Mouse (Mus musculus): ENCODE measurements at regions not wholly inside any gene's neighbourhood (a gene's known extent, or its start where the extent isn't known, plus 50 kb on each side); places are given as distances from the start of the nearest gene placed in this dataset.
"Not testable (repeated sequence)": the region's sequence is repeated elsewhere in the genome, so short reads cannot be mapped to it uniquely, and the experiment has no call there.

DNA sequence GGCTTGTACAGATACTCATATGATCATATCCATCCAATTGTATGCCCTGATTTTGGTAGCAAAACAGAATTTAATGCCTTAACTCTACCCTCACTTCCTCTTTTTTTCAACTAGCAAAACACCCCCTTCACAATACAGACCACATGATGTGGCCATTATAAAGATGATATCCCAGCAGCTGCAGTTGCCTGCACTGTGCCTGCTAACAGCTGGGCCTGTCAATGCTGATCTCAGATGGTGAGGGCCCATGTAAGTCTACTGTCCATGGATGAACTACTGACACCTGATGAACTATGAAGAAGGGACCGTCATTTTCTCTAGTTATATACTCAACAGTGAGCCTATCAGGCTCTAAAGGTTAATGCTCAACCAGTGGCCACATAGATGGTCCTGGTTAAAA, 191.8 kb upstream of the Fmr1 start:
- H3K36me3 ChIP-seq (replicated peaks; ENCODE audit: control insufficient read depth, insufficient read depth, low read depth, low read length) = no peaks in the 10 kb centered on the region
- no peaks in the 10 kb centered on the region for H3K9me3 ChIP-seq (replicated peaks; ENCODE audit: control insufficient read depth, low read length)
- no peak overlapping the region for H3K4me3 ChIP-seq (ENCODE audit: low read depth, low read length)
- H3K4me1 ChIP-seq (ENCODE audit: control insufficient read depth, insufficient read depth, low read length) = no peaks in the 10 kb centered on the region
- no peak overlapping the region for H3K9ac ChIP-seq (replicated peaks; ENCODE audit: low read length)
- no peaks in the 10 kb centered on the region for H3K27me3 ChIP-seq (ENCODE audit: control insufficient read depth, insufficient read depth, low read length)
- no peak for DNase-seq (ENCODE audit: low spot score)
- no peak overlapping the region for H3K27ac ChIP-seq (replicated peaks; ENCODE audit: low read depth, low read length)
- 90% methylated on average over 1 of the region's 1 CpGs for WGBS
- no peak overlapping the region for H3K4me2 ChIP-seq (ENCODE audit: low read depth, low read length)
- no peak for ATAC-seq (replicated peaks; ENCODE audit: insufficient number of reproducible peaks, low FRiP score, low TSS enrichment, low read depth)

GRCm38 (mm10) chrX:68492052-68492451, 186.3 kb upstream of the Fmr1 start:
- not testable (repeated sequence) for H3K9me3 ChIP-seq (replicated peaks; ENCODE audit: control insufficient read depth, low read length); DNase-seq (ENCODE audit: low spot score); ATAC-seq (replicated peaks; ENCODE audit: insufficient number of reproducible peaks, low FRiP score, low TSS enrichment, low read depth); H3K4me2 ChIP-seq (ENCODE audit: low read depth, low read length); H3K4me3 ChIP-seq (ENCODE audit: low read depth, low read length); H3K27me3 ChIP-seq (ENCODE audit: control insufficient read depth, insufficient read depth, low read length); H3K27ac ChIP-seq (replicated peaks; ENCODE audit: low read depth, low read length); H3K9ac ChIP-seq (replicated peaks; ENCODE audit: low read length); H3K4me1 ChIP-seq (ENCODE audit: control insufficient read depth, insufficient read depth, low read length); H3K36me3 ChIP-seq (replicated peaks; ENCODE audit: control insufficient read depth, insufficient read depth, low read depth, low read length)
- WGBS = 46% methylated on average over 1 of the region's 1 CpGs

DNA sequence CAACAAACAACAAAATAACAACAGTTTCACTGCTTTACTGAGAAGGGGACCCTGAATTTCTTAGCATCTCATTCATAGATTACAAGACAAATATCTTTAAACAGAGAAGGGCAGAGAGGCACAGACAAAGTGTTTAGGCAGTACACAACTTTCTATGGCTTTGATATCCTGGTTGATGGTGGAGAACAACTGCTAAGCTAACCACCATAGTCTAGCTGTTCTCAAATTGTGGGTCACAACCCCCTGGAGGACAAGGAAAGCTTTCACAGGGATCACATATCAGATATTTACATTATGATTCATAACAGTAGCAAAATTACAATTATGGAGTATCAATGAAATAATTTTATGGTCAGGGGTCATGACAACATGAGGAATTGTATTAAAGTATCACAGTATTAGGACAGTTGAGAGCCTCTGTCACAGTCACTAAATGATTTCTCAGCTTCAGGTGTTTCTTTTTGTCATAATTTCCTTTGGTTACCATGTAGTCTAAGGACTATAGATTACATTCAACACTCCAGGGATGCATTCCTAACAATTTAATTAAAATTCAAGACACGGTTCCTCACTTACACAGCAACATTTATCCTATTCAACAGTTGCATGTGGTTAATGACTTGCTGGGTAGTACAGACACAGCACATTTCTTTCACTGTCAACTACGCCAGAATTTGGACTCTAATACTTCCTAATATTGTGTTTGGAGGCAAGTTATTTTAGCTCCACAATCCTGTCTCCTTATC, 183.8 kb upstream of the Fmr1 start:
- H3K27ac ChIP-seq (replicated peaks; ENCODE audit: low read depth, low read length) = no peak overlapping the region
- ATAC-seq (replicated peaks; ENCODE audit: insufficient number of reproducible peaks, low FRiP score, low TSS enrichment, low read depth) (no peak), DNase-seq (ENCODE audit: low spot score) (no peak)
- H3K4me3 ChIP-seq (ENCODE audit: low read depth, low read length) = no peak overlapping the region
- no peaks in the 10 kb centered on the region for H3K27me3 ChIP-seq (ENCODE audit: control insufficient read depth, insufficient read depth, low read length)
- H3K4me2 ChIP-seq (ENCODE audit: low read depth, low read length) = no peak overlapping the region
- 74% methylated on average over 2 of the region's 2 CpGs for WGBS
- no peaks in the 10 kb centered on the region for H3K9me3 ChIP-seq (replicated peaks; ENCODE audit: control insufficient read depth, low read length)
- no peaks in the 10 kb centered on the region for H3K4me1 ChIP-seq (ENCODE audit: control insufficient read depth, insufficient read depth, low read length)
- H3K36me3 ChIP-seq (replicated peaks; ENCODE audit: control insufficient read depth, insufficient read depth, low read depth, low read length) = no peaks in the 10 kb centered on the region
- H3K9ac ChIP-seq (replicated peaks; ENCODE audit: low read length) = no peak overlapping the region

DNA sequence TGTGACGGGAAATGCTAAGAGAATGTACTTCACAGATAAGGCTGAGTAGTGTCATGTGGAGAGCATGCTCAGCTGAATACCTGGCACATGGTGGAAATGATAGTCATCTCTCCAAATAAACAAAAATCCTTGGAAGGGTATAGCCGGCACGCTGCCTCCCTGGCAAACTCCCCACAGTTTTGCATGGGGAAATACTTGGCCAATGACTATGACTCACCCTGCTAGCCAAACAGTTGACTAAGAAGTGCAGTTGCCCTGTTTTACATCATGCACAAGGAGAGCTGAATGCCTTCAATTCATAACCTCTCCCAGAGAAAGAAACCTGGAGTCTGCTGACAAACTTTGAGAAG, 183.2 kb upstream of the Fmr1 start:
- no peaks in the 10 kb centered on the region for H3K9me3 ChIP-seq (replicated peaks; ENCODE audit: control insufficient read depth, low read length)
- ATAC-seq (replicated peaks; ENCODE audit: insufficient number of reproducible peaks, low FRiP score, low TSS enrichment, low read depth) = no peak

GRCm38 (mm10) chrX:68495751-68496150, 182.6 kb upstream of the Fmr1 start:
- H3K4me3 ChIP-seq (ENCODE audit: low read depth, low read length) = no peak overlapping the region
- no peaks in the 10 kb centered on the region for H3K4me1 ChIP-seq (ENCODE audit: control insufficient read depth, insufficient read depth, low read length)
- no peak overlapping the region for H3K4me2 ChIP-seq (ENCODE audit: low read depth, low read length)
- no peaks in the 10 kb centered on the region for H3K9me3 ChIP-seq (replicated peaks; ENCODE audit: control insufficient read depth, low read length)
- 82% methylated on average over 5 of the region's 5 CpGs for WGBS
- H3K27me3 ChIP-seq (ENCODE audit: control insufficient read depth, insufficient read depth, low read length) = no peaks in the 10 kb centered on the region
- no peaks in the 10 kb centered on the region for H3K36me3 ChIP-seq (replicated peaks; ENCODE audit: control insufficient read depth, insufficient read depth, low read depth, low read length)
- H3K27ac ChIP-seq (replicated peaks; ENCODE audit: low read depth, low read length) = no peak overlapping the region
- no peak for ATAC-seq (replicated peaks; ENCODE audit: insufficient number of reproducible peaks, low FRiP score, low TSS enrichment, low read depth)
- H3K9ac ChIP-seq (replicated peaks; ENCODE audit: low read length) = no peak overlapping the region
- DNase-seq (ENCODE audit: low spot score) = no peak

More for the DNA sequence above, 183.2 kb upstream of the Fmr1 start:
- Histone ChIP-seq H3K36me3 (replicated peaks; ENCODE audit: control insufficient read depth, insufficient read depth, low read depth, low read length) (no peaks in the 10 kb centered on the region), H3K4me1 (ENCODE audit: control insufficient read depth, insufficient read depth, low read length) (no peaks in the 10 kb centered on the region), H3K27me3 (ENCODE audit: control insufficient read depth, insufficient read depth, low read length) (no peaks in the 10 kb centered on the region), H3K4me2 (ENCODE audit: low read depth, low read length) (no peak overlapping the region), H3K9ac (replicated peaks; ENCODE audit: low read length) (no peak overlapping the region), H3K4me3 (ENCODE audit: low read depth, low read length) (no peak overlapping the region), H3K27ac (replicated peaks; ENCODE audit: low read depth, low read length) (no peak overlapping the region)
- WGBS = 75% methylated on average over 3 of the region's 3 CpGs
- no peak for DNase-seq (ENCODE audit: low spot score)

GRCm38 (mm10) chrX:68497886-68498285, 180.5 kb upstream of the Fmr1 start:
- Histone ChIP-seq H3K4me1 (ENCODE audit: control insufficient read depth, insufficient read depth, low read length) (no peaks in the 10 kb centered on the region), H3K9ac (replicated peaks; ENCODE audit: low read length) (no peak overlapping the region), H3K27me3 (ENCODE audit: control insufficient read depth, insufficient read depth, low read length) (no peaks in the 10 kb centered on the region), H3K27ac (replicated peaks; ENCODE audit: low read depth, low read length) (no peak overlapping the region), H3K4me2 (ENCODE audit: low read depth, low read length) (no peak overlapping the region), H3K9me3 (replicated peaks; ENCODE audit: control insufficient read depth, low read length) (no peaks in the 10 kb centered on the region), H3K4me3 (ENCODE audit: low read depth, low read length) (no peak overlapping the region), H3K36me3 (replicated peaks; ENCODE audit: control insufficient read depth, insufficient read depth, low read depth, low read length) (no peaks in the 10 kb centered on the region)
- DNase-seq (ENCODE audit: low spot score) = no peak
- WGBS = 87% methylated on average over 4 of the region's 4 CpGs
- ATAC-seq (replicated peaks; ENCODE audit: insufficient number of reproducible peaks, low FRiP score, low TSS enrichment, low read depth) = no peak

DNA sequence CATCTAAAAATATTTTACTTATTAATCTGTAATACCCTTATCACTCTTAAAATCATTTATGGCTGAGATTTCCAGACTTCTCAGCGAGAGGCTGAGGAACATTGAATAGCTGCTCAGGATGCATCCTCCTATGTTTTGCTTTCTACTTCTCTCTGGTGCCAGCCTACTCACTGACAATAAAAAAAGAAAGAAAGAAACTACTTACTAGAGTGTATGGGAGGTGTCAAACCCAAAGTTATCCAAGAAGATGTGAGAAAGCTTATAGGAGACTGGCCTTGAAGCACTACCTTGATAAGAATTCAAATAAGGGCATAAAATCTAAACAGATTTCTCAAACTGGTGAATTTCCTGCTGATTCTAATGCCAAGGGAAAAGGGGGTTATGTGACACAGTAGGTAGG, 175.4 kb upstream of the Fmr1 start:
- H3K9ac ChIP-seq (replicated peaks; ENCODE audit: low read length) = no peak overlapping the region
- WGBS = 66% methylated on average over 1 of the region's 1 CpGs
- no peaks in the 10 kb centered on the region for H3K9me3 ChIP-seq (replicated peaks; ENCODE audit: control insufficient read depth, low read length)
- H3K27ac ChIP-seq (replicated peaks; ENCODE audit: low read depth, low read length) = no peak overlapping the region
- no peaks in the 10 kb centered on the region for H3K27me3 ChIP-seq (ENCODE audit: control insufficient read depth, insufficient read depth, low read length)
- no peaks in the 10 kb centered on the region for H3K36me3 ChIP-seq (replicated peaks; ENCODE audit: control insufficient read depth, insufficient read depth, low read depth, low read length)
- no peak for ATAC-seq (replicated peaks; ENCODE audit: insufficient number of reproducible peaks, low FRiP score, low TSS enrichment, low read depth)
- DNase-seq (ENCODE audit: low spot score) = no peak
- no peaks in the 10 kb centered on the region for H3K4me1 ChIP-seq (ENCODE audit: control insufficient read depth, insufficient read depth, low read length)
- no peak overlapping the region for H3K4me2 ChIP-seq (ENCODE audit: low read depth, low read length)
- no peak overlapping the region for H3K4me3 ChIP-seq (ENCODE audit: low read depth, low read length)

GRCm38 (mm10) chrX:68507664-68508063, 170.7 kb upstream of the Fmr1 start:
- H3K4me2 ChIP-seq (ENCODE audit: low read depth, low read length) = no peak overlapping the region
- no peak for ATAC-seq (replicated peaks; ENCODE audit: insufficient number of reproducible peaks, low FRiP score, low TSS enrichment, low read depth)

More at GRCm38 (mm10) chrX:68507664-68508063, 170.7 kb upstream of the Fmr1 start:
- DNase-seq (ENCODE audit: low spot score) = no peak
- no peak overlapping the region for H3K9ac ChIP-seq (replicated peaks; ENCODE audit: low read length)
- no peak overlapping the region for H3K27ac ChIP-seq (replicated peaks; ENCODE audit: low read depth, low read length)
- WGBS = 64% methylated on average over 1 of the region's 1 CpGs
- no peaks in the 10 kb centered on the region for H3K36me3 ChIP-seq (replicated peaks; ENCODE audit: control insufficient read depth, insufficient read depth, low read depth, low read length)
- H3K9me3 ChIP-seq (replicated peaks; ENCODE audit: control insufficient read depth, low read length) = no peaks in the 10 kb centered on the region
- no peaks in the 10 kb centered on the region for H3K4me1 ChIP-seq (ENCODE audit: control insufficient read depth, insufficient read depth, low read length)
- H3K27me3 ChIP-seq (ENCODE audit: control insufficient read depth, insufficient read depth, low read length) = no peaks in the 10 kb centered on the region
- no peak overlapping the region for H3K4me3 ChIP-seq (ENCODE audit: low read depth, low read length)
